ENCODE assay signal across 8 mouse cellular contexts in genomic region chr10:128058601-128059151, GRCm38 (mm10). TPM values are rescaled to one million over a fixed set of nuclear protein-coding genes. Genes with fewer than 3 reads are reported as not detected.
DNase-seq lines count a peak whose midpoint lies in the region; ATAC-seq lines count a peak whose summit lies in the region.

Gene Ptges3, plus strand, starts transcription at chr10:128058954.

- H3K27ac ChIP-seq in hindbrain, embryonic 13.5 days, result peak within 1 kb of the TSS; percentile 99

- peaks cover 27% of the 10 kb centered on the region for H3K4me1 ChIP-seq in hindbrain, embryonic 13.5 days (replicated peaks)

- WGBS in hindbrain, embryonic 13.5 days, result under 1% methylated on average over 56 of the region's 72 CpGs

- no peaks in the 10 kb centered on the region for H3K27me3 ChIP-seq in hindbrain, embryonic 13.5 days

- peaks cover 3% of the 10 kb centered on the region for H3K36me3 ChIP-seq in hindbrain, embryonic 13.5 days

- DNase-seq in NIH3T3 (ENCODE audit: low read depth), result peak; percentile 99
- peak; percentile 100 for DNase-seq in cerebellum, postnatal 10 days
- DNase-seq in frontal cortex, postnatal 14 days (ENCODE audit: low spot score in 2 of 2), result peak; percentile 93 to 95
- peak; percentile 96 to 98 for DNase-seq in layer of hippocampus, postnatal 25 days (ENCODE audit: extremely low spot score in 1 of 2, low spot score in 1 of 2)
- peak; percentile 96 for DNase-seq in lung, postnatal 25 days (ENCODE audit: low spot score)
- DNase-seq in retina, embryonic 14.5 days (ENCODE audit: low spot score), result peak; percentile 100
- DNase-seq in thymus, postnatal 4 days, result peak; percentile 99

- H3K4me3 ChIP-seq in hindbrain, embryonic 13.5 days, result peak within 1 kb of the TSS; percentile 89

- peak within 1 kb of the TSS; percentile 86 for H3K4me2 ChIP-seq in hindbrain, embryonic 13.5 days

- H3K9ac ChIP-seq in hindbrain, embryonic 13.5 days, result peak within 1 kb of the TSS; percentile 92

- ATAC-seq in hindbrain, embryonic 13.5 days (ENCODE audit: low FRiP score), result peak; percentile 93

- no peaks in the 10 kb centered on the region for H3K9me3 ChIP-seq in hindbrain, embryonic 13.5 days

RNA-seq across cellular contexts. Expression of gene Ptges3, which starts in this region (rescaled TPM):
- 440 and 454 TPM in 2 replicates for polyA plus RNA-seq in hindbrain, embryonic 13.5 days (2015; fragmentation: Nextera tagmentation; extraction: Ambion mirVana)
- 100 to 1,000 TPM; 134 to 145 TPM for total RNA-seq in layer of hippocampus, postnatal 25 days (2021)

Comparison
In these comparisons a context has a peak if more than half of its experiments do, and no peak if none do; other contexts are left out.
1. Peak in every context shown above with its lines: DNase-seq, ATAC-seq, H3K4me3 ChIP-seq and H3K27ac ChIP-seq.